Comparison of ENCODE assay signal across 26 mouse cellular contexts in genomic region chr6:106738229-106738628, GRCm38 (mm10). TPM values are rescaled to one million over a fixed set of nuclear protein-coding genes. Genes with fewer than 3 reads are reported as not detected.
DNase-seq lines count a peak whose midpoint lies in the region; ATAC-seq and TF ChIP-seq lines count a peak whose summit lies in the region.
"Had no signal": no experiment of that assay in that cellular context is flagged by ENCODE, and none has a peak within 500 bp of the region (broad histone marks: within the 10 kb centered on the region; RNA-seq: fewer than 3 reads in every experiment).

No protein-coding gene starts in this region.

- in situ Hi-C loops in CH12.LX (cut with MboI; ENCODE audit: low pct_ligation_motif_present, low pct_unique_long_range_greater_than_20kb, low sequenced_read_pairs), result no loop called here

- WGBS in spleen, adult 2 months, result 38% methylated on average over 3 of the region's 3 CpGs
- WGBS in midbrain, postnatal 0 days, result 82% methylated on average over 3 of the region's 3 CpGs

- H3K9me3 ChIP-seq in CH12.LX (replicated peaks; ENCODE audit: low read length), result no peaks in the 10 kb centered on the region
- no peaks in the 10 kb centered on the region for H3K9me3 ChIP-seq in midbrain, postnatal 0 days (ENCODE audit: low read length)
- H3K9me3 ChIP-seq: embryonic facial prominence, embryonic 10.5 days; embryonic facial prominence, embryonic 12.5 days; forebrain, embryonic 13.5 days; forebrain, embryonic 15.5 days had no signal

- peak overlapping the region; percentile 25; the same call in 1 of the 2 replicates for H3K4me2 ChIP-seq in CH12.LX (ENCODE audit: insufficient read depth, low read depth, poor library complexity, severe bottlenecking)
- no peak overlapping the region for H3K4me2 ChIP-seq in midbrain, postnatal 0 days (ENCODE audit: low read depth, low read length, poor library complexity, severe bottlenecking)
- H3K4me2 ChIP-seq: embryonic facial prominence, embryonic 12.5 days; forebrain, embryonic 13.5 days; forebrain, embryonic 15.5 days had no signal

- H3K27me3 ChIP-seq in spleen, adult 2 months (ENCODE audit: control insufficient read depth, insufficient read depth, low read length), result no peaks in the 10 kb centered on the region
- no peaks in the 10 kb centered on the region for H3K27me3 ChIP-seq in CH12.LX (replicated peaks)
- H3K27me3 ChIP-seq in midbrain, postnatal 0 days (ENCODE audit: insufficient read depth, low read length), result no peaks in the 10 kb centered on the region
- H3K27me3 ChIP-seq: embryonic facial prominence, embryonic 12.5 days; forebrain, embryonic 13.5 days; forebrain, embryonic 15.5 days had no signal

- no peak overlapping the region for H3K9ac ChIP-seq in CH12.LX (ENCODE audit: insufficient read depth, low read depth)
- no peak overlapping the region for H3K9ac ChIP-seq in midbrain, postnatal 0 days (replicated peaks; ENCODE audit: low read length, poor library complexity, severe bottlenecking)
- H3K9ac ChIP-seq: embryonic facial prominence, embryonic 12.5 days; forebrain, embryonic 13.5 days; forebrain, embryonic 15.5 days; forebrain, postnatal 0 days had no signal

- TF ChIP-seq POLR2A in spleen, adult 2 months (IDR thresholded peaks at IDR 0.05; ENCODE audit: low read depth, low read length), result no peak
- no peak for TF ChIP-seq POLR2A in CH12.LX (IDR thresholded peaks at IDR 0.05; ENCODE audit: low read depth, low read length)

- TF ChIP-seq EP300 in CH12.LX (IDR thresholded peaks at IDR 0.05; ENCODE audit: low read length), result 0 out of 2 replicates have a peak, but pooled peaks have one; percentile 48

- no peak for ATAC-seq in midbrain, postnatal 0 days (ENCODE audit: low FRiP score)
- ATAC-seq: activated CD4-positive, CD25-positive, alpha-beta regulatory T cell, adult 4 months; CD4-positive, CD25-positive, alpha-beta regulatory T cell, adult 4 months; forebrain, embryonic 13.5 days; forebrain, embryonic 15.5 days; forebrain, postnatal 0 days; Patski had no signal

- dilution Hi-C loops in CH12.LX (cut with MboI; ENCODE audit: extremely low pct_ligation_motif_present, extremely low pct_unique_long_range_greater_than_20kb, low sequenced_read_pairs), result no loop called here

- DNase-seq in spleen, adult 2 months (ENCODE audit: low read depth in 1 of 2, low spot score in 2 of 2), result peak in 1 of 2 experiments; percentile 24
- no peak for DNase-seq in spleen, adult 12 weeks (ENCODE audit: low spot score)
- DNase-seq in A20 (ENCODE audit: low read depth, low spot score) (peak; percentile 9), CH12.LX (ENCODE audit: extremely low read depth) (peak; percentile 66)
- DNase-seq in midbrain, postnatal 0 days (ENCODE audit: low spot score), result no peak
- no peak for DNase-seq in urinary bladder, postnatal 14 days (ENCODE audit: low spot score)
- DNase-seq: adrenal gland, adult 8-10 months; adrenal gland, postnatal 14 days; adrenal gland, postnatal 36 days; cerebellum, adult 11-12 months; cerebellum, adult 2 months; cerebellum, adult 9-10 months; cerebellum, postnatal 10 days; cerebellum, postnatal 25 days; forebrain, postnatal 0 days had no signal

- no peak for TF ChIP-seq RAD21 in CH12.LX (IDR thresholded peaks at IDR 0.05; ENCODE audit: low read depth, low read length)

- no peaks in the 10 kb centered on the region for H3K36me3 ChIP-seq in spleen, adult 2 months (ENCODE audit: control insufficient read depth, insufficient read depth, low read length)
- peaks cover 57 to 77% of the 10 kb centered on the region in 2 experiments for H3K36me3 ChIP-seq in CH12.LX (replicated peaks in 1 of 2; ENCODE audit: control insufficient read depth in 1 of 2, insufficient read depth in 1 of 2, low read length in 1 of 2)
- H3K36me3 ChIP-seq in midbrain, postnatal 0 days (ENCODE audit: insufficient read depth, low read length), result no peaks in the 10 kb centered on the region
- H3K36me3 ChIP-seq: embryonic facial prominence, embryonic 10.5 days; embryonic facial prominence, embryonic 12.5 days; forebrain, embryonic 15.5 days had no signal

- no peak for TF ChIP-seq CTCF in spleen, adult 2 months (IDR thresholded peaks at IDR 0.05; ENCODE audit: extremely low read depth, insufficient read depth, insufficient read length, insufficient replicate concordance)
- no peak for TF ChIP-seq CTCF in CH12.LX (conservative IDR thresholded peaks at IDR 0.05 in 1 of 2, IDR thresholded peaks at IDR 0.05 in 1 of 2; ENCODE audit: low read depth in 2 of 2, low read length in 2 of 2)
- TF ChIP-seq CTCF in midbrain, postnatal 0 days (IDR thresholded peaks at IDR 0.05), result no peak

- peak overlapping the region; percentile 88 for H3K27ac ChIP-seq in spleen, adult 2 months (ENCODE audit: insufficient read depth, low read length)
- peak overlapping the region; percentile 58; the same call in 1 of the 2 replicates for H3K27ac ChIP-seq in CH12.LX (ENCODE audit: insufficient read depth, low read depth)
- no peak overlapping the region for H3K27ac ChIP-seq in midbrain, postnatal 0 days (ENCODE audit: low read depth, low read length)
- H3K27ac ChIP-seq: embryonic facial prominence, embryonic 10.5 days; embryonic facial prominence, embryonic 12.5 days; forebrain, embryonic 13.5 days; forebrain, embryonic 15.5 days had no signal

- H3K79me2 ChIP-seq in CH12.LX (replicated peaks; ENCODE audit: control insufficient read depth, extremely low read depth, insufficient read depth, poor library complexity, severe bottlenecking), result peaks cover 17% of the 10 kb centered on the region

- H3K4me1 ChIP-seq in spleen, adult 2 months (ENCODE audit: control insufficient read depth, insufficient read depth, insufficient read length), result peaks cover 3% of the 10 kb centered on the region
- peaks cover 21 to 70% of the 10 kb centered on the region in 2 experiments for H3K4me1 ChIP-seq in CH12.LX (ENCODE audit: control insufficient read depth in 1 of 2, insufficient read depth in 2 of 2)
- H3K4me1 ChIP-seq in midbrain, postnatal 0 days (ENCODE audit: insufficient read depth, low read length), result no peaks in the 10 kb centered on the region
- H3K4me1 ChIP-seq: embryonic facial prominence, embryonic 10.5 days; embryonic facial prominence, embryonic 12.5 days; forebrain, embryonic 13.5 days; forebrain, embryonic 15.5 days had no signal

- H3K4me3 ChIP-seq in spleen, adult 2 months (ENCODE audit: extremely low read depth, insufficient read depth, insufficient read length), result no peak overlapping the region
- H3K4me3 ChIP-seq in CH12.LX (replicated peaks in 1 of 3; ENCODE audit: low read depth in 2 of 3, low read length in 2 of 3, poor library complexity in 1 of 3), result no peak overlapping the region
- no peak overlapping the region for H3K4me3 ChIP-seq in midbrain, postnatal 0 days (ENCODE audit: low read depth, low read length)
- H3K4me3 ChIP-seq: embryonic facial prominence, embryonic 10.5 days; embryonic facial prominence, embryonic 12.5 days; forebrain, embryonic 13.5 days; forebrain, embryonic 15.5 days had no signal

TF ChIP-seq in CH12.LX, 34 proteins besides CTCF, POLR2A, EP300 and RAD21:
- TF ChIP-seq ETS1 (conservative IDR thresholded peaks at IDR 0.05; ENCODE audit: low read depth, low read length) (peak; percentile 39; the same call in 1 of the 2 replicates), MEF2A (IDR thresholded peaks at IDR 0.05; ENCODE audit: borderline replicate concordance, low read depth, low read length) (peak; percentile 90), JUND (conservative IDR thresholded peaks at IDR 0.05; ENCODE audit: low read depth, low read length) (no peak), USF1 (IDR thresholded peaks at IDR 0.05; ENCODE audit: low read depth, low read length) (no peak), BHLHE40 (IDR thresholded peaks at IDR 0.05; ENCODE audit: low read depth, low read length) (0 out of 2 replicates have a peak, but pooled peaks have one; percentile 15), SMC3 (IDR thresholded peaks at IDR 0.05; ENCODE audit: low read depth, low read length) (0 out of 2 replicates have a peak, but pooled peaks have one; percentile 4)

RNA-seq across cellular contexts. Expression of gene Il5ra, which starts 10.6 kb away (rescaled TPM):
- polyA plus RNA-seq in spleen, adult 2 months (2012; rRNA removed), result 0.79 and 1.1 TPM in 2 replicates
- 56.8 and 65.0 TPM in 2 replicates for total RNA-seq in CH12.LX (2012; rRNA removed)
- 119 and 138 TPM in 2 replicates for total RNA-seq in CH12.LX (2014; rRNA removed)
- polyA plus RNA-seq in CH12.LX (2012; ENCODE audit: insufficient read length, low read depth), result 69.0 and 70.2 TPM in 2 replicates
- total RNA-seq in midbrain, postnatal 0 days (2014; rRNA removed), result not detected in 2 replicates
- 0.04 and 0.06 TPM in 2 replicates for polyA plus RNA-seq in midbrain, postnatal 0 days (2015; fragmentation: Nextera tagmentation; extraction: Ambion mirVana)
- total RNA-seq: adrenal gland, adult 18-20 months; adrenal gland, postnatal 36 days; forebrain, postnatal 0 days; MEL had no signal
- polyA plus RNA-seq: cerebellum, adult 2 months; cortical plate, adult 2 months; embryonic facial prominence, embryonic 10.5 days; embryonic facial prominence, embryonic 12.5 days; forebrain, embryonic 11.5 days; forebrain, embryonic 13.5 days had no signal

RNA-seq across cellular contexts. Expression of gene Trnt1, which starts 30.7 kb away (rescaled TPM):
- 9.0 and 10.5 TPM in 2 replicates for polyA plus RNA-seq in spleen, adult 2 months (2012; rRNA removed)
- 106 and 155 TPM in 2 replicates for total RNA-seq in CH12.LX (2012; rRNA removed)
- 239 and 286 TPM in 2 replicates for total RNA-seq in CH12.LX (2014; rRNA removed)
- 159 and 195 TPM in 2 replicates for polyA plus RNA-seq in CH12.LX (2012; ENCODE audit: insufficient read length, low read depth)
- 20.8 and 34.5 TPM in 2 replicates for total RNA-seq in midbrain, postnatal 0 days (2014; rRNA removed)
- 51.5 and 54.8 TPM in 2 replicates for polyA plus RNA-seq in midbrain, postnatal 0 days (2015; fragmentation: Nextera tagmentation; extraction: Ambion mirVana)

Comparison
In these comparisons a context has a peak if more than half of its experiments do, and no peak if none do; other contexts are left out.
1. DNase-seq: peak in A20 (single experiment) and CH12.LX (single experiment); none in spleen, adult 12 weeks (single experiment), midbrain, postnatal 0 days (single experiment) and urinary bladder, postnatal 14 days (single experiment).
2. RNA of gene Il5ra, which starts 10.6 kb away (polyA plus RNA-seq): 69.0 to 70.2 TPM in CH12.LX; 0.79 to 1.1 TPM in spleen, adult 2 months and 0.04 to 0.06 TPM in midbrain, postnatal 0 days; every median in the first group is over 10 times any median in the second.